Mouse (Mus musculus) stomach, postnatal 0 days (tissue): ENCODE measurements around the gene Ptpn5. TPM values are rescaled to one million over a fixed set of nuclear protein-coding genes. Genes with fewer than 3 reads are reported as not detected.

Experiments used
- ATAC-seq: fragments of 200-750 bp; cut with Nextera tagmentation; 2 replicates; pipeline ENCODE4 v1.8.0; 2017; ENCODE audit not compliant: low FRiP score, low TSS enrichment
- DNase-seq: peaks from one replicate; pipeline ENCODE4 v3.0.0-alpha.2; 2016; ENCODE audit warnings: low spot score
- H3K27ac ChIP-seq: fragments of 300-500 bp; sonication (generic); replicated peaks from 2 replicates; pipeline ENCODE4 v1.5.1; 2014; ENCODE audit warnings: mild to moderate bottlenecking, control low read depth
- H3K27me3 ChIP-seq: fragments of 300-500 bp; sonication (generic); 2 replicates; pipeline ENCODE4 v1.6.1; 2014; ENCODE audit warnings: low read length; ENCODE audit not compliant: control insufficient read depth, insufficient read depth
- H3K36me3 ChIP-seq: fragments of 300-500 bp; sonication (generic); 2 replicates; pipeline ENCODE4 v1.6.1; 2014; ENCODE audit warnings: low read length, mixed read lengths; ENCODE audit not compliant: control insufficient read depth, insufficient read depth
- H3K4me1 ChIP-seq: fragments of 300-500 bp; sonication (generic); replicated peaks from 2 replicates; pipeline ENCODE4 v1.6.1; 2014; ENCODE audit warnings: antibody characterized with exemption; ENCODE audit not compliant: control insufficient read depth, insufficient read depth
- H3K4me2 ChIP-seq: fragments of 300-500 bp; sonication (generic); replicated peaks from 2 replicates; pipeline ENCODE4 v1.6.1; 2014; ENCODE audit warnings: low read depth, mild to moderate bottlenecking, control low read depth, moderate library complexity
- H3K4me3 ChIP-seq: fragments of 300-500 bp; sonication (generic); 2 replicates; pipeline ENCODE4 v1.5.1; 2014; ENCODE audit warnings: low read depth, low read length, control low read depth
- H3K9ac ChIP-seq: fragments of 300-500 bp; sonication (generic); 2 replicates; pipeline ENCODE4 v1.6.1; 2014; ENCODE audit warnings: mild to moderate bottlenecking, low read length, control low read depth, mixed read lengths
- H3K9me3 ChIP-seq: fragments of 300-500 bp; sonication (generic); 2 replicates; pipeline ENCODE4 v1.6.1; 2016; ENCODE audit warnings: low read length; ENCODE audit not compliant: control insufficient read depth
- CTCF ChIP-seq: IDR thresholded peaks from 2 replicates; pipeline ENCODE4 v1.5.1; 2016; ENCODE audit warnings: antibody characterized with exemption, low read depth, mild to moderate bottlenecking, moderate library complexity
- EP300 ChIP-seq: optimal IDR thresholded peaks from 2 replicates; pipeline ENCODE3; 2016; ENCODE audit warnings: antibody characterized with exemption
- WGBS: fragments of 180-500 bp; shearing (Covaris S2); extraction: QIAGEN DNeasy Blood & Tissue Kit; methylation state at CpG from one replicate; pipeline ENCODE4 v1.1.7; 2014; 5-methylcytosine and 5-hydroxymethylcytosine counted together
- polyA plus RNA-seq: library from polyadenylated mRNA; unstranded; fragments of >200 nt; fragmentation: Nextera tagmentation; extraction: Ambion mirVana; gene quantifications from 2 replicates; pipeline ENCODE4 v1.2.1, GENCODE M21; 2015

The Ptpn5 gene
- polyA plus RNA-seq, result 0.33 and 0.42 TPM in 2 replicates

GRCm38 (mm10) chr7:47133331-47133730 lies at the start of gene Ptpn5:
Gene Ptpn5, minus strand, starts transcription at chr7:47133684.
- Histone ChIP-seq H3K27ac (no peak within 1 kb of the TSS), H3K4me2 (peak within 1 kb of the TSS; percentile 86), H3K4me1 (peaks cover 4% of the 10 kb centered on the region; the same call in 1 of the 2 replicates), H3K36me3 (no peaks in the 10 kb centered on the region), H3K9me3 (no peaks in the 10 kb centered on the region), H3K9ac (peak within 1 kb of the TSS; percentile 31; the same call in 1 of the 2 replicates), H3K4me3 (peak within 1 kb of the TSS; percentile 44), H3K27me3 (peaks cover 3% of the 10 kb centered on the region)
- WGBS, result 9% methylated on average over 13 of the region's 13 CpGs
- TF ChIP-seq EP300, result no peak
- TF ChIP-seq CTCF, result no peak
- DNase-seq (no peak), ATAC-seq (no peak)

DNA sequence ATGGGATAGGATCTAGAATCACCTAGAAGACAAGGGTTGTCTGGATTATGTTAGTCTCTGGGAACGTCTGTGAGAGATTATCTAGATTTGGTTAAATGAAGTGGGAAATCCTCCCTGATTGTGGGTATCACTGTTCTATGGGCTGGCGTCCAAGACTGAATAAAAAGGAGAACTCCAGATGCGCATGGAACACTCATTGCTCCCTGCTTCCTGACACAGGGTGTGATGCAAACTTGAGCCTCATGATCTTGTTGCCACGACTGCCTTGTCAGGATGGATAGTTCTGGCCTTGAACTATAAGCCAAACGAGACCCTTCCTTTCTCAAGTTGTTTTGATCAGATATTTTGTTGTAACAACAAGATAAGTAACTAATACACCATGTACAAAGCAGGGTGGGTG lies 37.3 kb upstream of the Ptpn5 start:
- ATAC-seq (no peak), DNase-seq (no peak)
- H3K27me3 ChIP-seq, result no peaks in the 10 kb centered on the region
- no peak overlapping the region for H3K4me2 ChIP-seq
- H3K9ac ChIP-seq, result no peak overlapping the region
- no peaks in the 10 kb centered on the region for H3K4me1 ChIP-seq
- no peaks in the 10 kb centered on the region for H3K9me3 ChIP-seq
- H3K27ac ChIP-seq, result no peak overlapping the region
- H3K36me3 ChIP-seq, result no peaks in the 10 kb centered on the region
- 58% methylated on average over 5 of the region's 5 CpGs for WGBS
- TF ChIP-seq CTCF, result no peak
- TF ChIP-seq EP300, result no peak
- H3K4me3 ChIP-seq, result no peak overlapping the region

- Histone ChIP-seq H3K27ac (no peak overlapping the region), H3K4me1 (no peaks in the 10 kb centered on the region), H3K9me3 (no peaks in the 10 kb centered on the region), H3K4me3 (no peak overlapping the region), H3K36me3 (no peaks in the 10 kb centered on the region), H3K27me3 (no peaks in the 10 kb centered on the region), H3K4me2 (no peak overlapping the region), H3K9ac (no peak overlapping the region)
- DNase-seq (no peak), ATAC-seq (no peak)
- 74% methylated on average over 4 of the region's 4 CpGs for WGBS
- TF ChIP-seq CTCF (no peak), EP300 (no peak)
These were observed 31.5 kb upstream of the Ptpn5 start for GRCm38 (mm10) chr7:47165028-47165427.

GRCm38 (mm10) chr7:47163203-47163602 lies 29.7 kb upstream of the Ptpn5 start:
- Histone ChIP-seq H3K27me3 (no peaks in the 10 kb centered on the region), H3K27ac (no peak overlapping the region), H3K9ac (no peak overlapping the region), H3K4me2 (no peak overlapping the region), H3K36me3 (no peaks in the 10 kb centered on the region), H3K4me1 (no peaks in the 10 kb centered on the region), H3K4me3 (no peak overlapping the region), H3K9me3 (no peaks in the 10 kb centered on the region)
- no peak for ATAC-seq
- WGBS, result 64% methylated on average over 4 of the region's 4 CpGs
- no peak for DNase-seq
- TF ChIP-seq EP300 (no peak), CTCF (no peak)

DNA sequence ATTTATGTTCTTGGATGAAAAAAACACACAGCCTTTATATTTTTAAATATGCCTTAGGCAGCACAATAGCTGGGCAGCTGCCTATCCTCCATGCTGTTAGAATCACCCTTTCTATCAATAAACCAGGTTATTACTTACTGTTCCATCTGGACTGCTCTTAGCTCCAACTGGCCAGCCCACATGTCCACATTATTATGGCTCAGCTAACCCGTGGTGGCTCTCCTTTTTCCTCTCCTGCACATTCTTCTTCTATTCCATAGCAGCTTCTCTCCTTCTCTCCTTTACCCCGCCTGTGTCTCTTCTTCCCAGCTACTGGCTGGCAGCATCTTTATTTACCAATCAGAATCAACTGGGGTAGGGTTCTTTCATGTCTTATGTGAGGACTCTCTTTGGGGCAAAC lies 25.0 kb upstream of the Ptpn5 start:
- Histone ChIP-seq H3K9ac (no peak overlapping the region), H3K4me1 (no peaks in the 10 kb centered on the region), H3K27ac (no peak overlapping the region), H3K36me3 (no peaks in the 10 kb centered on the region), H3K27me3 (no peaks in the 10 kb centered on the region), H3K4me3 (no peak overlapping the region), H3K9me3 (no peaks in the 10 kb centered on the region), H3K4me2 (no peak overlapping the region)
- no peak for ATAC-seq
- TF ChIP-seq CTCF (no peak), EP300 (no peak)
- DNase-seq, result no peak
- WGBS, result 36% methylated on average over 2 of the region's 2 CpGs

DNA sequence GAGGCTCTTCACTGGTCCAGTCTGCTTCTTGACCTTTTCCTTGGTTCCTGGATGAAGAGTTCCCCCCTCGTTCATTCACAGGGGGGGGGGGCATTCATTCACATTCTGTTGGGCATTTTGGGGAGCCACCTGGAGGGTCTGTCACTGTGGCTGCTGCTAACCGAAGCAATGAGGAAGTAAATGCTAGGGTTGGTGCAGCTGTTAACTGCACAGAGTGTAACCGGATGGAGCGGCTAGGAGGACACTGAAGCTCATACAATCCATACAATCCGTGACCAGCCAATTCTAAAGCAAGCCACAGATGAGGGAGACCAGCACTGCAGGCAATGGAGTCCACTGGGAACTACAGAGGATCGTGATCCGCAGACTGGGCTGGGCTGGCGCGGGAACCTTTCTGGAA lies 24.3 kb upstream of the Ptpn5 start:
- Histone ChIP-seq H3K9ac (no peak overlapping the region), H3K4me3 (no peak overlapping the region), H3K36me3 (no peaks in the 10 kb centered on the region), H3K27me3 (no peaks in the 10 kb centered on the region), H3K9me3 (no peaks in the 10 kb centered on the region), H3K4me2 (no peak overlapping the region), H3K27ac (no peak overlapping the region), H3K4me1 (no peaks in the 10 kb centered on the region)
- ATAC-seq (no peak), DNase-seq (no peak)
- TF ChIP-seq CTCF (no peak), EP300 (no peak)
- WGBS, result 78% methylated on average over 9 of the region's 9 CpGs
